Mouse (Mus musculus) midbrain, postnatal 0 days (tissue): Measurements from ENCODE around the gene Trappc5. TPM values are rescaled to one million over a fixed set of nuclear protein-coding genes. Genes with fewer than 3 reads are reported as not detected.

Source experiments
- ATAC-seq: fragments of 200-750 bp; cut with Nextera tagmentation; 2 replicates; pipeline ENCODE4 v1.8.0; 2017; ENCODE audit warnings: moderate number of reproducible peaks, mild to moderate bottlenecking, moderate TSS enrichment, moderate library complexity; ENCODE audit not compliant: low FRiP score
- DNase-seq: peaks from one replicate; pipeline ENCODE4 v3.0.0-alpha.2; 2015; ENCODE audit warnings: low spot score
- H3K27ac ChIP-seq: fragments of 300-500 bp; sonication (generic); 2 replicates; pipeline ENCODE4 v1.5.1; 2014; ENCODE audit warnings: low read depth, mild to moderate bottlenecking, low read length, mixed read lengths
- H3K27me3 ChIP-seq: fragments of 300-500 bp; sonication (generic); 2 replicates; pipeline ENCODE4 v1.6.1; 2014; ENCODE audit warnings: low read length, control low read depth, mixed read lengths; ENCODE audit not compliant: insufficient read depth
- H3K36me3 ChIP-seq: fragments of 300-500 bp; sonication (generic); 2 replicates; pipeline ENCODE4 v1.6.1; 2014; ENCODE audit warnings: low read length, control low read depth, mixed read lengths; ENCODE audit not compliant: insufficient read depth
- H3K4me1 ChIP-seq: fragments of 300-500 bp; sonication (generic); 2 replicates; pipeline ENCODE4 v1.6.1; 2014; ENCODE audit warnings: mild to moderate bottlenecking, control low read depth, antibody characterized with exemption, low read length, mixed read lengths; ENCODE audit not compliant: insufficient read depth
- H3K4me2 ChIP-seq: fragments of 300-500 bp; sonication (generic); 2 replicates; pipeline ENCODE4 v1.6.1; 2014; ENCODE audit warnings: low read depth, mild to moderate bottlenecking, low read length, mixed read lengths; ENCODE audit not compliant: poor library complexity, severe bottlenecking
- H3K4me3 ChIP-seq: fragments of 300-500 bp; sonication (generic); 2 replicates; pipeline ENCODE4 v1.5.1; 2014; ENCODE audit warnings: low read depth, mild to moderate bottlenecking, low read length, moderate library complexity
- H3K9ac ChIP-seq: fragments of 300-500 bp; sonication (generic); replicated peaks from 2 replicates; pipeline ENCODE4 v1.6.1; 2014; ENCODE audit warnings: mild to moderate bottlenecking, low read length, moderate library complexity, mixed read lengths; ENCODE audit not compliant: poor library complexity, severe bottlenecking
- H3K9me3 ChIP-seq: fragments of 300-500 bp; sonication (generic); 2 replicates; pipeline ENCODE4 v1.6.1; 2016; ENCODE audit warnings: low read length, control low read depth
- CTCF ChIP-seq: IDR thresholded peaks from 2 replicates; pipeline ENCODE4 v1.5.1; 2016; ENCODE audit warnings: antibody characterized with exemption, mild to moderate bottlenecking
- WGBS: fragments of 180-500 bp; shearing (Covaris S2); extraction: QIAGEN DNeasy Blood & Tissue Kit; methylation state at CpG from one replicate; pipeline ENCODE4 v1.1.7; 2014; 5-methylcytosine and 5-hydroxymethylcytosine counted together
- polyA plus RNA-seq: library from polyadenylated mRNA; unstranded; fragments of >200 nt; fragmentation: Nextera tagmentation; extraction: Ambion mirVana; gene quantifications from 2 replicates; pipeline ENCODE4 v1.2.1, GENCODE M21; 2015
- total RNA-seq: library from RNA; depleted of rRNA; stranded (reverse); fragments of >200 nt; gene quantifications from 2 replicates; pipeline ENCODE4 v1.2.3, GENCODE M21; 2014

Trappc5 gene
- total and polyA plus RNA-seq, 2 experiments from 2014 or later = 59.7 to 68.3 TPM

DNA sequence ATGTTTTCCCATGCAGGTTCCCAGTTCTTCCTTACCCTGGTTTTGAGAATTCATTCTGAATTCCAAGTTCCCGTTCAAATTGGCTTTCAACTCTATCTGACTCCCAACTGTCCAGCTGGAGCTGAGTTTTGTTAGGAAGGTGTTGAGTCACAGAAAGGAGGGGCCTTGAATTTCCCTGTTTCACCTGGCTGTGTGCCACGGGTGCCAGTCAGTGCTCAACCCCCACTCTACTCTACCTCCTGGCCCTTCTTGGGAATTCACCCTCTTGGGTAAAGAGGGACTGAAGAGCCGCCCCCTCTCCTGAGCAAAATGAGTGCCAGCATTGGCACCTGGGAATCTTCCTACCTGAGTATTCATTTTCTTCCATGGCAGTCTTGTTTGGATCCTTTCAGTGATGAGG lies 14.7 kb downstream of the Trappc5 start:
- H3K9me3 ChIP-seq = no peaks in the 10 kb centered on the region
- H3K27ac ChIP-seq = no peak overlapping the region
- H3K4me1 ChIP-seq = no peaks in the 10 kb centered on the region
- WGBS = 81% methylated on average over 3 of the region's 3 CpGs
- no peak overlapping the region for H3K4me2 ChIP-seq
- DNase-seq (no peak), ATAC-seq (no peak)
- H3K9ac ChIP-seq = no peak overlapping the region
- no peaks in the 10 kb centered on the region for H3K36me3 ChIP-seq
- H3K4me3 ChIP-seq = no peak overlapping the region
- TF ChIP-seq CTCF = no peak
- no peaks in the 10 kb centered on the region for H3K27me3 ChIP-seq

- 93% methylated on average over 3 of the region's 3 CpGs for WGBS
- H3K9ac ChIP-seq = no peak within 1 kb of the TSS
- H3K4me3 ChIP-seq = no peak within 1 kb of the TSS
- H3K4me1 ChIP-seq = no peaks in the 10 kb centered on the region
- H3K27me3 ChIP-seq = no peaks in the 10 kb centered on the region; the same call in 1 of the 2 replicates
- H3K9me3 ChIP-seq = no peaks in the 10 kb centered on the region
- DNase-seq (no peak), ATAC-seq (no peak)
- TF ChIP-seq CTCF = no peak
- H3K27ac ChIP-seq = no peak within 1 kb of the TSS
- H3K4me2 ChIP-seq = no peak within 1 kb of the TSS
- H3K36me3 ChIP-seq = no peaks in the 10 kb centered on the region
Observed at GRCm38 (mm10) chr8:3694121-3694520, 18.0 kb downstream of the Trappc5 start, which contains the start of gene Fcer2a. Gene Fcer2a (minus strand): TSS chr8:3694175.

DNA sequence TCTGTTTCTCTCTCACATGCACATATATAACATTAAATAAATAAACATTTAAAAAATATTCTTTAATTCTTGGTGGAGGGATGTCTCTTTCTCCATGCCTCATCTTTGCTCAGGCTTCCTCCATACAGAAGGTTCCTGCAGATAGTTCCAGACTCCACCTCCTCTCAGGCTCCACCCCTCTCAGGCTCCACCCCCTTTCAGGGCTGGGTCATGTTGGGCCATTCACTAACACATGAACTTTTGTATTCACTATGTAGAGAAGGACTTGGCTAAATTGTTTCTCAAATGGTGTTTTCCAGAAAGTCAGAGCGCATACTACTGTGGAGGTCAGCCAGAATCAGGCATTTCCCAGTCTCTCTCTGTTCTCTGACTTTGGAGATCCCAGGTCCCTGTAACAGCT lies 25.4 kb downstream of the Trappc5 start:
- DNase-seq (no peak), ATAC-seq (no peak)
- 96% methylated on average over 1 of the region's 1 CpGs for WGBS
- Histone ChIP-seq H3K4me2 (no peak overlapping the region), H3K27ac (no peak overlapping the region), H3K9me3 (no peaks in the 10 kb centered on the region), H3K4me1 (no peaks in the 10 kb centered on the region), H3K4me3 (no peak overlapping the region), H3K36me3 (no peaks in the 10 kb centered on the region), H3K27me3 (no peaks in the 10 kb centered on the region; the same call in 1 of the 2 replicates), H3K9ac (no peak overlapping the region)
- TF ChIP-seq CTCF = no peak

DNA sequence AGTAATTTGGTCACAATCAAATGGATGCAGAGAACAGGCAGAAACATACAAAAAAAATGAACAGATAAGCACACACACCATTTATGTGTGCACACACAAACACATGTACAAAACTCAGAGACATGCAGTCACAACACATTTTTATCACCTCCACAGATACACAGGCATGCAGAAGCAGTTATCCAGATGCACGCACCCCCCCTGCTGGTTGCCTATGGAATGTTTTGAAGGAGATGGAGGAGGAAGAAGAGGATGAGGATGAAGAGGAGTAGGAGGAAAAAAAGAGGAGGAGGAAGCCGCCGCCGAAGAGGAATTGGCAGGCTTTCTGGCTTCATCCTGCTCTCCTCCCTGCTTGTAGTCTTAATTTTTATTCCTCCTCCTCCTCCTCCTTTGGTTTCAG lies 29.6 kb downstream of the Trappc5 start:
- H3K27ac ChIP-seq = no peak overlapping the region
- ATAC-seq = no peak
- H3K27me3 ChIP-seq = no peaks in the 10 kb centered on the region
- H3K4me2 ChIP-seq = no peak overlapping the region
- H3K9ac ChIP-seq = no peak overlapping the region
- no peaks in the 10 kb centered on the region for H3K4me1 ChIP-seq
- no peak overlapping the region for H3K4me3 ChIP-seq
- H3K36me3 ChIP-seq = no peaks in the 10 kb centered on the region
- H3K9me3 ChIP-seq = no peaks in the 10 kb centered on the region
- TF ChIP-seq CTCF = peak; percentile 47
- no peak for DNase-seq
- WGBS = 51% methylated on average over 4 of the region's 4 CpGs

DNA sequence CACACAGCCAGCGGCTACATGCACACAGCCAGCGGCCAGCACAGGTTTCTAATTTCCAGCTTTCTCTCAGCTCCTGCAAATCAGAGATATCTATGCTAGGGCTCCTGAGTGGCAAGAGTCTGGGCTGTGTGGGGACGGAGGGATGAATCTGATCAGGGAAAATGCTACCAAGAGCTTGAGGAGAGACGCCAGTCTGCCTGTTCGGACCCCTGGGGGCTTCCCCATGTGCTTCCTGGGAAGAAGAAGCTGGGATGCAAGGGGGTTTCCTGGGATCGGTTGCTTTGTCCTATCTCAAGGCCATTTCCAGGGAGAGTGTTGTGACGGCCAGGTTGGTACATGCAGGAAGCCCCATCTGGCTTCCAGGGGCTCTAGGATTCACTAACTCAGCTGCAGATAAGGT lies 31.5 kb downstream of the Trappc5 start:
- Histone ChIP-seq H3K27me3 (no peaks in the 10 kb centered on the region), H3K9me3 (no peaks in the 10 kb centered on the region), H3K4me1 (no peaks in the 10 kb centered on the region), H3K27ac (no peak overlapping the region), H3K4me2 (no peak overlapping the region), H3K9ac (no peak overlapping the region), H3K36me3 (no peaks in the 10 kb centered on the region), H3K4me3 (no peak overlapping the region)
- WGBS = 75% methylated on average over 7 of the region's 7 CpGs
- no peak for ATAC-seq
- TF ChIP-seq CTCF = no peak
- no peak for DNase-seq

GRCm38 (mm10) chr8:3710312-3710711 lies 34.2 kb downstream of the Trappc5 start:
- WGBS = 88% methylated on average over 3 of the region's 3 CpGs

More at GRCm38 (mm10) chr8:3710312-3710711, 34.2 kb downstream of the Trappc5 start:
- no peak for TF ChIP-seq CTCF
- H3K36me3 ChIP-seq = no peaks in the 10 kb centered on the region
- no peaks in the 10 kb centered on the region for H3K27me3 ChIP-seq
- DNase-seq (no peak), ATAC-seq (no peak)
- H3K4me3 ChIP-seq = no peak overlapping the region
- H3K4me1 ChIP-seq = no peaks in the 10 kb centered on the region
- H3K27ac ChIP-seq = no peak overlapping the region
- H3K4me2 ChIP-seq = no peak overlapping the region
- no peak overlapping the region for H3K9ac ChIP-seq
- no peaks in the 10 kb centered on the region for H3K9me3 ChIP-seq
